Mouse (Mus musculus): Measurements from ENCODE around the gene Adamts9.

Gene Adamts9

GRCm38 (mm10) chr6:92726121-92726520 is 217.2 kb downstream of the Adamts9 start:
- DNase-seq (ENCODE audit: low spot score): no peak

GRCm38 (mm10) chr6:92724394-92724793 is 218.9 kb downstream of the Adamts9 start:
- DNase-seq (ENCODE audit: low spot score): no peak
